Mouse (Mus musculus): ENCODE results near the gene Lss. TPM values are rescaled to one million over a fixed set of nuclear protein-coding genes. Genes with fewer than 3 reads are reported as not detected.
A peak's percentile ranks its signal among the peaks of the same experiment; 100 is the strongest.

Gene Lss
- polyA plus RNA-seq, 1 experiment from 2014 or later: 15.8 TPM

GRCm38 (mm10) chr10:76548218-76548617 is 16.8 kb downstream of the Lss start:
- no peaks in the 10 kb centered on the region for H3K4me1 ChIP-seq (ENCODE audit: insufficient read depth)
- H3K27ac ChIP-seq (ENCODE audit: low read depth): no peak overlapping the region
- peaks cover 63% of the 10 kb centered on the region for H3K36me3 ChIP-seq (replicated peaks; ENCODE audit: insufficient read depth, low read length)
- DNase-seq: no peak
- 84% methylated on average over 8 of the region's 8 CpGs for WGBS (ENCODE audit: insufficient replicate concordance)
- no peak overlapping the region for H3K9ac ChIP-seq (replicated peaks)
- H3K9me3 ChIP-seq (ENCODE audit: low read length): no peaks in the 10 kb centered on the region
- no peak overlapping the region for H3K4me3 ChIP-seq (ENCODE audit: low read depth, low read length)
- no peaks in the 10 kb centered on the region for H3K27me3 ChIP-seq (ENCODE audit: insufficient read depth, low read length)
- TF ChIP-seq EP300 (IDR thresholded peaks at IDR 0.05; ENCODE audit: low read depth) (no peak), CTCF (IDR thresholded peaks at IDR 0.05; ENCODE audit: low read depth) (no peak)
- no peak for ATAC-seq
- H3K4me2 ChIP-seq (ENCODE audit: low read depth, low read length): no peak overlapping the region

- no peaks in the 10 kb centered on the region for H3K27me3 ChIP-seq (ENCODE audit: insufficient read depth, low read length)
- DNase-seq (no peak), ATAC-seq (no peak)
- peaks cover 54% of the 10 kb centered on the region for H3K36me3 ChIP-seq (replicated peaks; ENCODE audit: insufficient read depth, low read length)
- no peak overlapping the region for H3K27ac ChIP-seq (ENCODE audit: low read depth)
- H3K9me3 ChIP-seq (ENCODE audit: low read length): no peaks in the 10 kb centered on the region
- H3K4me3 ChIP-seq (ENCODE audit: low read depth, low read length): no peak overlapping the region
- H3K4me2 ChIP-seq (ENCODE audit: low read depth, low read length): no peak overlapping the region
- TF ChIP-seq CTCF (IDR thresholded peaks at IDR 0.05; ENCODE audit: low read depth) (peak; percentile 54), EP300 (IDR thresholded peaks at IDR 0.05; ENCODE audit: low read depth) (no peak)
- H3K4me1 ChIP-seq (ENCODE audit: insufficient read depth): no peaks in the 10 kb centered on the region
- no peak overlapping the region for H3K9ac ChIP-seq (replicated peaks)
- 84% methylated on average over 5 of the region's 5 CpGs for WGBS (ENCODE audit: insufficient replicate concordance)
Measured at GRCm38 (mm10) chr10:76550458-76550857, 19.1 kb downstream of the Lss start.

GRCm38 (mm10) chr10:76551556-76551955 is 20.2 kb downstream of the Lss start:
- Histone ChIP-seq H3K27ac (ENCODE audit: low read depth) (no peak overlapping the region), H3K9me3 (ENCODE audit: low read length) (no peaks in the 10 kb centered on the region), H3K4me2 (ENCODE audit: low read depth, low read length) (no peak overlapping the region), H3K4me3 (ENCODE audit: low read depth, low read length) (no peak overlapping the region), H3K27me3 (ENCODE audit: insufficient read depth, low read length) (no peaks in the 10 kb centered on the region), H3K9ac (replicated peaks) (no peak overlapping the region), H3K36me3 (replicated peaks; ENCODE audit: insufficient read depth, low read length) (peaks cover 52% of the 10 kb centered on the region), H3K4me1 (ENCODE audit: insufficient read depth) (no peaks in the 10 kb centered on the region)
- no peak for DNase-seq
- ATAC-seq: no peak
- TF ChIP-seq CTCF (IDR thresholded peaks at IDR 0.05; ENCODE audit: low read depth) (no peak), EP300 (IDR thresholded peaks at IDR 0.05; ENCODE audit: low read depth) (no peak)
- 68% methylated on average over 3 of the region's 3 CpGs for WGBS (ENCODE audit: insufficient replicate concordance)

- no peaks in the 10 kb centered on the region for H3K9me3 ChIP-seq (ENCODE audit: low read length)
- no peak for DNase-seq
- ATAC-seq: no peak
- no peak overlapping the region for H3K4me3 ChIP-seq (ENCODE audit: low read depth, low read length)
- no peak overlapping the region for H3K27ac ChIP-seq (ENCODE audit: low read depth)
- WGBS (ENCODE audit: insufficient replicate concordance): 84% methylated on average over 5 of the region's 5 CpGs
- no peak overlapping the region for H3K4me2 ChIP-seq (ENCODE audit: low read depth, low read length)
- no peak for TF ChIP-seq EP300 (IDR thresholded peaks at IDR 0.05; ENCODE audit: low read depth)
- TF ChIP-seq CTCF (IDR thresholded peaks at IDR 0.05; ENCODE audit: low read depth): no peak
- H3K27me3 ChIP-seq (ENCODE audit: insufficient read depth, low read length): no peaks in the 10 kb centered on the region
- H3K36me3 ChIP-seq (replicated peaks; ENCODE audit: insufficient read depth, low read length): peaks cover 34% of the 10 kb centered on the region
- H3K9ac ChIP-seq (replicated peaks): no peak overlapping the region
- H3K4me1 ChIP-seq (ENCODE audit: insufficient read depth): no peaks in the 10 kb centered on the region
Measured at GRCm38 (mm10) chr10:76554061-76554460, 22.7 kb downstream of the Lss start.

GRCm38 (mm10) chr10:76561972-76562371 is 30.6 kb downstream of the Lss start, which contains the start of gene Spatc1l:
Gene Spatc1l (plus strand): TSS chr10:76562272.
- Histone ChIP-seq H3K9me3 (ENCODE audit: low read length) (no peaks in the 10 kb centered on the region), H3K36me3 (replicated peaks; ENCODE audit: insufficient read depth, low read length) (no peaks in the 10 kb centered on the region), H3K27me3 (ENCODE audit: insufficient read depth, low read length) (no peaks in the 10 kb centered on the region), H3K27ac (ENCODE audit: low read depth) (no peak within 1 kb of the TSS), H3K9ac (replicated peaks) (no peak within 1 kb of the TSS), H3K4me3 (ENCODE audit: low read depth, low read length) (no peak within 1 kb of the TSS), H3K4me2 (ENCODE audit: low read depth, low read length) (no peak within 1 kb of the TSS), H3K4me1 (ENCODE audit: insufficient read depth) (no peaks in the 10 kb centered on the region)
- no peak for TF ChIP-seq CTCF (IDR thresholded peaks at IDR 0.05; ENCODE audit: low read depth)
- TF ChIP-seq EP300 (IDR thresholded peaks at IDR 0.05; ENCODE audit: low read depth): no peak
- ATAC-seq (no peak), DNase-seq (no peak)
- WGBS (ENCODE audit: insufficient replicate concordance): 83% methylated on average over 10 of the region's 10 CpGs

- Histone ChIP-seq H3K4me3 (ENCODE audit: low read depth, low read length) (no peak overlapping the region), H3K36me3 (replicated peaks; ENCODE audit: insufficient read depth, low read length) (no peaks in the 10 kb centered on the region), H3K9ac (replicated peaks) (no peak overlapping the region), H3K27ac (ENCODE audit: low read depth) (no peak overlapping the region), H3K27me3 (ENCODE audit: insufficient read depth, low read length) (no peaks in the 10 kb centered on the region), H3K4me2 (ENCODE audit: low read depth, low read length) (no peak overlapping the region), H3K4me1 (ENCODE audit: insufficient read depth) (peaks cover 7% of the 10 kb centered on the region; the same call in 1 of the 2 replicates), H3K9me3 (ENCODE audit: low read length) (no peaks in the 10 kb centered on the region)
- WGBS (ENCODE audit: insufficient replicate concordance): 86% methylated on average over 22 of the region's 22 CpGs
- no peak for DNase-seq
- TF ChIP-seq CTCF (IDR thresholded peaks at IDR 0.05; ENCODE audit: low read depth): no peak
- no peak for TF ChIP-seq EP300 (IDR thresholded peaks at IDR 0.05; ENCODE audit: low read depth)
- peak; percentile 43; the same call in 1 of the 2 replicates for ATAC-seq
Measured at GRCm38 (mm10) chr10:76569996-76570685, 38.8 kb downstream of the Lss start.
